Comparison of ENCODE assay signal across 13 mouse cellular contexts in the genomic region with DNA sequence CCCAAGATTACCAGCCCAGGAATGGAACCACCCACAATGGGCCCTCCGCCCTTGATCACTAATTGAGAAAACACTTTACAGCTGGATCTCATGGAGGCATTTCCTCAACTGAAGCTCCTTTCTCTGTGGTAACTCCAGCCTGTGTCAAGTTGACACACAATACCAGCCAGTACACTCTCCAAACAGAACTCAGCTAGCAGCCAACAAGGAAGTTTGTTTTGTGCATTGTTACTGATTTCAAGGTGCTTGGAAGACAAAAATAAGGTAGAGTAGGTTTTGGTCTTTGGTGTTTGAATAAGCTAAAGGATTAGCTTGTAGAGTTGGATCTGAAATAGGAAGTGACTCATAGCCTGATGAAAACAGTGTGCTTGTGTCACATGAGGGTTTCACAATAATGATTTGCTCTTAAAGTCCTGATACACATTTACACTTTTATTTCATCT.
A peak's percentile ranks its signal among the peaks of the same experiment; 100 is the strongest.
DNase-seq lines count a peak whose midpoint lies in the region; ATAC-seq and TF ChIP-seq lines count a peak whose summit lies in the region.
"Had no signal": no experiment of that assay in that cellular context is flagged by ENCODE, and none has a peak within 500 bp of the region (broad histone marks: within the 10 kb centered on the region; RNA-seq: fewer than 3 reads in every experiment).

No protein-coding gene starts in this region.

- no peak overlapping the region for H3K4me3 ChIP-seq in C2C12 (ENCODE audit: insufficient read depth, poor library complexity, severe bottlenecking)
- H3K4me3 ChIP-seq in kidney, embryonic 16.5 days (ENCODE audit: low read length) = no peak overlapping the region
- H3K4me3 ChIP-seq: liver, embryonic 13.5 days; midbrain, embryonic 10.5 days had no signal

- no peak overlapping the region for H3K9ac ChIP-seq in kidney, embryonic 16.5 days (replicated peaks; ENCODE audit: low read length)
- H3K9ac ChIP-seq: liver, embryonic 13.5 days had no signal

- peak; percentile 11 for DNase-seq in adrenal gland, adult 2 months
- DNase-seq in adrenal gland, postnatal 25 days = no peak
- DNase-seq in gastrocnemius, postnatal 14 days = no peak
- DNase-seq: cerebellum, adult 11-12 months; liver, embryonic 13.5 days; thymus, postnatal 14 days had no signal

- H3ac ChIP-seq in C2C12 (ENCODE audit: control insufficient read depth, insufficient read length, low read depth) = no peak overlapping the region

- no peak for TF ChIP-seq CTCF in C2C12 (IDR thresholded peaks at IDR 0.05; ENCODE audit: control insufficient read depth, insufficient read depth, insufficient read length)

- no peak overlapping the region for H3K4me2 ChIP-seq in kidney, embryonic 16.5 days (replicated peaks; ENCODE audit: low read depth, low read length)
- H3K4me2 ChIP-seq: liver, embryonic 13.5 days had no signal

- no peaks in the 10 kb centered on the region for H3K79me3 ChIP-seq in C2C12 (ENCODE audit: low read depth)

- no peaks in the 10 kb centered on the region for H3K4me1 ChIP-seq in kidney, embryonic 16.5 days (ENCODE audit: insufficient read depth, low read length)
- H3K4me1 ChIP-seq: liver, embryonic 13.5 days; midbrain, embryonic 10.5 days had no signal

- H3K27ac ChIP-seq in kidney, embryonic 16.5 days (ENCODE audit: low read length) = no peak overlapping the region
- H3K27ac ChIP-seq: liver, embryonic 13.5 days; midbrain, embryonic 10.5 days had no signal

- intact Hi-C loops in gastrocnemius, postnatal 14 days (cut with DNase I; ENCODE audit: low total_unique reads) = no loop called here

- H3K36me3 ChIP-seq in C2C12 (ENCODE audit: control insufficient read depth, insufficient read depth) = no peaks in the 10 kb centered on the region
- H3K36me3 ChIP-seq in kidney, embryonic 16.5 days (ENCODE audit: insufficient read depth, low read length) = no peaks in the 10 kb centered on the region
- H3K36me3 ChIP-seq: liver, embryonic 13.5 days; midbrain, embryonic 10.5 days had no signal

- peak; percentile 98 for ATAC-seq in granulocyte monocyte progenitor cell, adult 5-6 weeks (replicated peaks; ENCODE audit: poor library complexity, severe bottlenecking)
- peak; percentile 96 for ATAC-seq in megakaryocyte, adult 5-6 weeks (ENCODE audit: poor library complexity, severe bottlenecking)
- ATAC-seq in kidney, embryonic 16.5 days (ENCODE audit: low FRiP score, low TSS enrichment) = no peak
- no peak for ATAC-seq in erythroid progenitor cell, adult 5-6 weeks (replicated peaks; ENCODE audit: low FRiP score, poor library complexity, severe bottlenecking)
- ATAC-seq: intestine, postnatal 0 days had no signal

- no peaks in the 10 kb centered on the region for H3K79me2 ChIP-seq in C2C12 (ENCODE audit: control insufficient read depth, insufficient read depth)

- no peaks in the 10 kb centered on the region for H3K27me3 ChIP-seq in C2C12 (ENCODE audit: control insufficient read depth, insufficient read depth, insufficient read length)
- H3K27me3 ChIP-seq in kidney, embryonic 16.5 days (ENCODE audit: insufficient read depth, low read length) = no peaks in the 10 kb centered on the region
- H3K27me3 ChIP-seq: liver, embryonic 13.5 days had no signal

- WGBS in kidney, embryonic 16.5 days = 63% methylated on average over 1 of the region's 1 CpGs

- H3K9me3 ChIP-seq in kidney, embryonic 16.5 days (ENCODE audit: low read length) = no peaks in the 10 kb centered on the region
- H3K9me3 ChIP-seq: liver, embryonic 13.5 days; midbrain, embryonic 10.5 days had no signal

TF ChIP-seq in C2C12, 6 proteins besides CTCF, POLR2A, EP300 and RAD21:
- TF ChIP-seq CEBPB (IDR thresholded peaks at IDR 0.05; ENCODE audit: low read depth) (peak; percentile 85), MAX (IDR thresholded peaks at IDR 0.05) (no peak), USF1 (IDR thresholded peaks at IDR 0.05; ENCODE audit: low read depth) (peak; percentile 66)

Comparison
In these comparisons a context has a peak if more than half of its experiments do, and no peak if none do; other contexts are left out.
1. ATAC-seq: peak in granulocyte monocyte progenitor cell, adult 5-6 weeks (single experiment) and megakaryocyte, adult 5-6 weeks (single experiment); none in kidney, embryonic 16.5 days (single experiment) and erythroid progenitor cell, adult 5-6 weeks (single experiment).